Comparison of ENCODE assay signal across 16 mouse cellular contexts in genomic region chr13:35598003-35598402, GRCm38 (mm10).
"Had no signal": no experiment of that assay in that cellular context is flagged by ENCODE, and none has a peak within 500 bp of the region (broad histone marks: within the 10 kb centered on the region; RNA-seq: fewer than 3 reads in every experiment).

No protein-coding gene starts in this region.

- H3K27ac ChIP-seq: neural tube, embryonic 13.5 days; neural tube, embryonic 15.5 days; stomach, embryonic 15.5 days; stomach, postnatal 0 days had no signal

- H3K36me3 ChIP-seq: neural tube, embryonic 13.5 days; neural tube, embryonic 15.5 days; stomach, embryonic 15.5 days had no signal

- H3K4me3 ChIP-seq: neural tube, embryonic 13.5 days; neural tube, embryonic 15.5 days; stomach, embryonic 15.5 days had no signal

- H3K4me2 ChIP-seq: neural tube, embryonic 13.5 days; neural tube, embryonic 15.5 days; stomach, embryonic 15.5 days had no signal

- H3K9me3 ChIP-seq: neural tube, embryonic 13.5 days; neural tube, embryonic 15.5 days; stomach, embryonic 15.5 days had no signal

- H3K4me1 ChIP-seq: neural tube, embryonic 13.5 days; neural tube, embryonic 15.5 days; stomach, embryonic 15.5 days had no signal

- H3K9ac ChIP-seq: neural tube, embryonic 13.5 days; neural tube, embryonic 15.5 days; stomach, embryonic 15.5 days had no signal

- H3K27me3 ChIP-seq: neural tube, embryonic 13.5 days; neural tube, embryonic 15.5 days; stomach, embryonic 15.5 days had no signal

- DNase-seq: retina, postnatal 1 day; right cerebral cortex, adult 18-20 months; right cerebral cortex, postnatal 14 days; right cerebral cortex, postnatal 25 days; right cerebral cortex, postnatal 4 days; spleen, adult 18-20 months; thymus, adult 18-20 months; thymus, adult 2 months; thymus, postnatal 14 days; thymus, postnatal 25 days; thymus, postnatal 36 days; thymus, postnatal 4 days had no signal
